Mouse (Mus musculus) spleen, adult 2 months (tissue): Measurements from ENCODE around the gene Nbea. TPM values are rescaled to one million over a fixed set of nuclear protein-coding genes. Genes with fewer than 3 reads are reported as not detected.

Experiments
- DNase-seq, 2 experiments: peaks; one replicate each; pipeline versions ENCODE4 v3.0.0 to v3.0.0-alpha.2; 2012 to 2021; ENCODE audit warnings: low spot score in 2 of 2, low read depth in 1 of 2
- H3K27ac ChIP-seq: fragments of 200-500 bp; 2 replicates; pipeline ENCODE4 v1.5.1; 2012; ENCODE audit warnings: low read length, inconsistent platforms; ENCODE audit not compliant: insufficient read depth
- H3K27me3 ChIP-seq: fragments of 200-500 bp; 2 replicates; pipeline ENCODE4 v1.6.1; 2012; ENCODE audit warnings: mild to moderate bottlenecking, moderate library complexity, low read length, inconsistent platforms; ENCODE audit not compliant: control insufficient read depth, insufficient read depth
- H3K36me3 ChIP-seq: fragments of 200-500 bp; 2 replicates; pipeline ENCODE4 v1.6.1; 2012; ENCODE audit warnings: mild to moderate bottlenecking, low read length, inconsistent platforms; ENCODE audit not compliant: control insufficient read depth, insufficient read depth
- H3K4me1 ChIP-seq: fragments of 200-500 bp; 2 replicates; pipeline ENCODE4 v1.6.1; 2011; ENCODE audit warnings: inconsistent platforms; ENCODE audit not compliant: control insufficient read depth, insufficient read depth, insufficient read length
- H3K4me3 ChIP-seq: fragments of 200-500 bp; 2 replicates; pipeline ENCODE4 v1.5.1; 2011; ENCODE audit warnings: mild to moderate bottlenecking, inconsistent platforms; ENCODE audit not compliant: insufficient read depth, insufficient read length; ENCODE audit errors: extremely low read depth
- CTCF ChIP-seq: fragments of 200-500 bp; IDR thresholded peaks from 2 replicates; pipeline ENCODE4 v1.5.1; 2011; ENCODE audit warnings: mild to moderate bottlenecking, inconsistent platforms; ENCODE audit not compliant: insufficient read depth, insufficient read length, insufficient replicate concordance; ENCODE audit errors: extremely low read depth
- POLR2A ChIP-seq: fragments of 200-500 bp; IDR thresholded peaks from 2 replicates; pipeline ENCODE4 v1.6.1; 2011; ENCODE audit warnings: low read depth, low read length, inconsistent platforms
- WGBS: fragments of 180-500 bp; shearing (Covaris S2); methylation state at CpG from one replicate; pipeline ENCODE4 v1.1.7; 2018; 5-methylcytosine and 5-hydroxymethylcytosine counted together
- polyA plus RNA-seq: library from polyadenylated mRNA; depleted of rRNA; stranded (reverse); fragments of >200 nt; gene quantifications from 2 replicates; pipeline ENCODE4 v1.2.3, GENCODE M21; 2012

The Nbea gene
- polyA plus RNA-seq, 1 experiment, result 1.6 TPM

- no peak for DNase-seq
- Histone ChIP-seq H3K36me3 (no peaks in the 10 kb centered on the region), H3K4me3 (no peak overlapping the region), H3K27me3 (no peaks in the 10 kb centered on the region), H3K27ac (no peak overlapping the region), H3K4me1 (no peaks in the 10 kb centered on the region)
- TF ChIP-seq CTCF, result no peak
- TF ChIP-seq POLR2A, result no peak
- 79% methylated on average over 4 of the region's 4 CpGs for WGBS
Measured at GRCm38 (mm10) chr3:55835207-55835606, 348.3 kb downstream of the Nbea start.

- Histone ChIP-seq H3K27ac (no peak overlapping the region), H3K36me3 (no peaks in the 10 kb centered on the region), H3K4me1 (no peaks in the 10 kb centered on the region), H3K27me3 (no peaks in the 10 kb centered on the region), H3K4me3 (no peak overlapping the region)
- no peak for DNase-seq
- no peak for TF ChIP-seq POLR2A
- no peak for TF ChIP-seq CTCF
- 94% methylated on average over 5 of the region's 5 CpGs for WGBS
Measured at GRCm38 (mm10) chr3:55830226-55830625, 353.3 kb downstream of the Nbea start.

GRCm38 (mm10) chr3:55828481-55829256 lies 354.8 kb downstream of the Nbea start:
- H3K27me3 ChIP-seq, result no peaks in the 10 kb centered on the region
- WGBS, result 26% methylated on average over 10 of the region's 10 CpGs
- TF ChIP-seq CTCF (no peak), POLR2A (no peak)
- H3K4me3 ChIP-seq, result no peak overlapping the region
- no peak for DNase-seq
- no peaks in the 10 kb centered on the region for H3K4me1 ChIP-seq
- H3K36me3 ChIP-seq, result no peaks in the 10 kb centered on the region
- no peak overlapping the region for H3K27ac ChIP-seq

- no peak overlapping the region for H3K27ac ChIP-seq
- WGBS, result 60% methylated on average over 3 of the region's 3 CpGs
- TF ChIP-seq POLR2A (no peak), CTCF (no peak)
- H3K4me1 ChIP-seq, result no peaks in the 10 kb centered on the region
- no peaks in the 10 kb centered on the region for H3K27me3 ChIP-seq
- no peak overlapping the region for H3K4me3 ChIP-seq
- no peaks in the 10 kb centered on the region for H3K36me3 ChIP-seq
- no peak for DNase-seq
Measured at GRCm38 (mm10) chr3:55824864-55825263, 358.6 kb downstream of the Nbea start.

GRCm38 (mm10) chr3:55819598-55819997 lies 363.9 kb downstream of the Nbea start:
- TF ChIP-seq CTCF, result no peak
- TF ChIP-seq POLR2A, result no peak
- H3K36me3 ChIP-seq, result no peaks in the 10 kb centered on the region

GRCm38 (mm10) chr3:55818082-55818481 lies 365.4 kb downstream of the Nbea start:
- no peaks in the 10 kb centered on the region for H3K27me3 ChIP-seq
- no peak for DNase-seq
- no peak overlapping the region for H3K27ac ChIP-seq
- no peak overlapping the region for H3K4me3 ChIP-seq
- H3K36me3 ChIP-seq, result no peaks in the 10 kb centered on the region
- 87% methylated on average over 2 of the region's 2 CpGs for WGBS
- no peak for TF ChIP-seq CTCF
- TF ChIP-seq POLR2A, result no peak
- no peaks in the 10 kb centered on the region for H3K4me1 ChIP-seq

More at GRCm38 (mm10) chr3:55819598-55819997, 363.9 kb downstream of the Nbea start:
- Histone ChIP-seq H3K4me3 (no peak overlapping the region), H3K4me1 (no peaks in the 10 kb centered on the region), H3K27me3 (no peaks in the 10 kb centered on the region), H3K27ac (no peak overlapping the region)
- no peak for DNase-seq
